Mouse (Mus musculus): Measurements from ENCODE around the gene Gpatch2.

Gpatch2 gene

GRCm38 (mm10) chr1:187244734-187245133 is 29.4 kb downstream of the Gpatch2 start:
- no peak for DNase-seq (ENCODE audit: low spot score in 2 of 2)

- DNase-seq (ENCODE audit: low spot score in 2 of 2), result no peak
Observed at GRCm38 (mm10) chr1:187250741-187251262, 35.5 kb downstream of the Gpatch2 start.

DNA sequence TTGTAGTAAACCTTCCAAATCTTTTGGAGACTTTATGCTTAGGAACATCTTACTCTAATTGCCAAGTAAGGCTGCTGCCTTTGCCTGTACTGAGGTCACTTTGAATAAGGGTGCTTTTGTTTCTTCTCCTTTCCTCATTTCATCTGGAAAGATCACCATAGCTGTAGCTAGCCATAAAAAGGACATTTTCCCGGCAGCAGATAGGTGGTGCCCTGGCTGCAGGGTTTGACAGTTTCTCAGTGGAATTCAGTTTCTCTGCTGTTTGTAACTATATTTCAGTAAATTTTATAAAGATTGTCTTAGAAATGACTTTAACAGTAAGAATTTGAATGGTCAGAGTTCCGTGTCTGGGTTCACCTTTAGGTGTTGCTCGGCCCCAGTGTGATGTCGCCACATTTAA is 43.4 kb downstream of the Gpatch2 start:
- DNase-seq (ENCODE audit: low spot score in 2 of 2), result no peak

DNA sequence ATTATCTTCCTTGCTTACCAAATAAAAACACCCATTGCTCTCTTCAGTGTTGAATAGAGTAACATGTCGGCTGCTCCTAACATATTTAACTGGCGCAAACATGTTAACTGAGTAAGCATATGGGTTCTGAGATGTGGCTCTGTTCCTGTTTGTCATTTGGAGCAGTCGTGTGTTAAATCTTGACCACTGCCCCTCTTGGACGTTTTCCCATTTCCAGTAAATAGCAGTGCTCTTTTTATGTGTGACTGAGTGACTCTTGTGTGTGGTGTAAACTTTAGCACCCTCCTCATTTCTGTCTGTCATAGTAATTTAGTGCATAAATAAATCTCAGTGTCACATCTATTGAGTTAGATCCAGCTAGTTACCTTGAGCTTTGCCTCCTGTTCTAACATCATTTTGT is 52.3 kb downstream of the Gpatch2 start:
- no peak for DNase-seq (ENCODE audit: low spot score in 2 of 2)

DNA sequence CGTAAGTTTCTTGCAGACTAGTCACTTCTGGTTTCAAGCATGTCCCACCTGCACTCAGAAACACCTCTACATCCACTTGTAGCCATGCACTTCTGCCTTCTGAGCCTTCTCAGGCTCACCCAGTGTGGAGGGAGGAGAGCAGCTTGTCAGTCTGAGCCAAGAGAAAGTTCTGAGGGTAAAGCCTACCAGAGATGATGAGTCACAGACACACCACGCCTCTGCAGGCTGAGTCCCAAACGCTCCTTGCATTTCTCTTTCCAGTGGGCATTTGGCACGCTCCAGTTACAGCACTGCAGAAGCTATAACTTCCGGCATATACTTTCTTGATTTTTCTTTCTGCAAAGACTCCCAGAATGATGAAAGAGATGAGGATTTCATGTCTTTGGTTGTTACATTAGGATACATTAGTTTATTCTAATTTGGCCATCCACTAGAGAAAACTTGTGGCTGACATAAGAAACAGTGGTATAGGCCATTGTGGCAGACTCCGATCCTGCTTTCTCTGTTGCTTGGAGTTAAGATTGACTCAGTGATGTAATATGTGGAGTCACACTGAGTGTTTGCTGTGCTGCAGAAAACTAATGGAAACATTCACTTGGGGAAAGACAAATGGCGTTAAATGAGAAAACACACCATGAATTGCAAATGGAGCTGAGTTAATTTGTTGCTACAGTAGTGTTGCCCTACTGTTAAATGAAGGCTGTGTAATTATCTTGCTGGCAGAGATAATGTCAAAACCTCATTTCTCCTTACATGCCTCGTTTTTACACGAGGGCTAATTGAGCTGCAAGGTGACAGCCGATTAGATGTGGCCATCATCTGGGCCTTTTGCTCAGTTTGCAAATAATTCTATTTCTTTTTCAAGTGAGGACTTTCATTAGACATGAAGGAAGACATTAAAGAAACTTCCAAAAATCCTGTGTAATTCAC is 55.3 kb downstream of the Gpatch2 start:
- DNase-seq (ENCODE audit: low spot score in 2 of 2), result no peak

GRCm38 (mm10) chr1:187277324-187277723 is 62.0 kb downstream of the Gpatch2 start:
- no peak for DNase-seq (ENCODE audit: low spot score in 2 of 2)

- DNase-seq (ENCODE audit: low spot score in 2 of 2), result no peak
Observed at GRCm38 (mm10) chr1:187278472-187278871, 63.2 kb downstream of the Gpatch2 start.

GRCm38 (mm10) chr1:187279776-187280175 is 64.5 kb downstream of the Gpatch2 start:
- DNase-seq (ENCODE audit: low spot score in 2 of 2), result no peak

DNA sequence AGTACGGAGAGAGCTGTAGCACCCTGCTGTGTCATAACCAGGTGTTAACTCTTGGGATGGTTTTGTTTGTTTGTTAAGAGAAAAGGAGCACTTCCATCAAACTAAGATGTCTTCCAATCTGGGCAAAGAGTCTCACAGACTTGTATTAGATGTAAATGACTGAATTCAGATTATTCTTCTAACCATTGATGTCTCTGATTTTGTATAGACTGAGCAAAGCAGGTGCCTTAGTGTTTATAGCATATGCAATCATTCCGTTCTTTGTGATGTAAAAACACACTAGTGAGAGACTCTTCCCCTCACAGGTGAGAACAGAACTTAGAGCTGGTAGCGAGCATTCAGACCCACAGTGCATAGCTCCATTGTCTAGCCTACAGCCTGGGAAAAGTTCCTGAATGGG is 67.0 kb downstream of the Gpatch2 start:
- DNase-seq (ENCODE audit: low spot score in 2 of 2), result no peak

- DNase-seq (ENCODE audit: low spot score in 2 of 2), result no peak
Observed at GRCm38 (mm10) chr1:187282804-187283203, 67.5 kb downstream of the Gpatch2 start.

DNA sequence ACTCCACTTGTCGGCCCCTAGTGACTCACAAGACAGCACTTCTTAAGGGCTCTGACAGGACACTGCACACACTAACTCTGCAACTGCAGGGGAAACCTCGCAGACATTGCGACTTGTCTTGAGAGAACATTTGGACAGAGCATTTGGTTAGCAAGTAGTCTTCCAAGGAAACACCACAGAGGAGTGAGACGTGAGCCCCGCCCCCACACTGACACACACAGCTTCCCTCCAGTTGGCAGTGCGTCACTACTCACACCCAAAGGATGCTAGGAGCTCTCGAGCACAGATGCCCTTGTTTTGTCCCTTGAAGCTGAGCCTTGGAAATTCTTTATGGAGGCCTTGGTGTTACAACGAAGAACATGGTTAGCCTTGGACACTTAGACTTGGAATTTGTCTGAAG is 70.4 kb downstream of the Gpatch2 start:
- no peak for DNase-seq (ENCODE audit: low spot score in 2 of 2)

DNA sequence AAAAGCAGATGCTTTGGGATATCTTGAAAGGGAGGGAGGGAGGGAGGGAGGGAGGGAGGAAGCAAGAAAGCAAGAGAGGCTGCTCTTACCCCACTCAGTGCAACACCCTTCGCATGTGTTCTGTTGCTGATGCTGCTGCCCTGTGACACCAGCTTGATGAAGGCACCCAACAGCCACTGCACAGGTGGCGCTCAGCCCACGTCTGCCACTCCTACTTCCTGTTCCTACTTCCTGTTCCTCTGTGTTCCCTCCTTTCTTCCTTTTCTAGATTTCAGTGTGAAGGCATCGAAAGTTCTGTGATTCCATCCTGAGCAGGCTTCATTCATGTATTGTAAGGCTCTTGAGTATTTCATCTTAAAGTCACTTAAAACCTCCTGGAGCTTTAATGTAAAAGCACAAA is 71.1 kb downstream of the Gpatch2 start:
- DNase-seq (ENCODE audit: low spot score in 2 of 2), result no peak

GRCm38 (mm10) chr1:187286924-187287323 is 71.6 kb downstream of the Gpatch2 start:
- DNase-seq (ENCODE audit: low spot score in 2 of 2), result no peak

DNA sequence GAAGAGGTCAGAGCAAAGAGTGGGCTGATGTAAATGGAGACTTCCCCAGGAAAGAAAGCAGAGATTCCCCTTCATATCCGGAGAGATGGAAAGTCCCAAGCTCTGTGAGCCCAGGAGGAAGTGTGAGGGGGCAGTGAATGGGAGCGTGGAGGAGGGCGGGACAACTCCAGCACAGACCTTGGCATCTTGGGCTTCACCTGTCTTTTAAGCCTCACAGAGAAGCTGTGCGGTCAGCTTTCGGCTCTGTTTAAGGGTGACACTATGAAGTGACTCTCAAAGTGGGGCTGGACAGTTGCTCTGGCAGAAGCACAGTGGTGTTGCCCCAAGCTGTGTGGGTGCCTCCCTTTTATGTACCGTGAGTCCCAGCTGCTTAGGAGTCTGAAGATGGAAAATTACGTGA is 74.9 kb downstream of the Gpatch2 start:
- no peak for DNase-seq (ENCODE audit: low spot score in 2 of 2)

- no peak for DNase-seq (ENCODE audit: low spot score in 2 of 2)
Observed at GRCm38 (mm10) chr1:187291480-187292394, 76.4 kb downstream of the Gpatch2 start.

- DNase-seq (ENCODE audit: low spot score in 2 of 2), result no peak
Observed at GRCm38 (mm10) chr1:187292395-187292749, 77.1 kb downstream of the Gpatch2 start.

- no peak for DNase-seq (ENCODE audit: low spot score in 2 of 2)
Observed at GRCm38 (mm10) chr1:187293233-187293632, 77.9 kb downstream of the Gpatch2 start.

DNA sequence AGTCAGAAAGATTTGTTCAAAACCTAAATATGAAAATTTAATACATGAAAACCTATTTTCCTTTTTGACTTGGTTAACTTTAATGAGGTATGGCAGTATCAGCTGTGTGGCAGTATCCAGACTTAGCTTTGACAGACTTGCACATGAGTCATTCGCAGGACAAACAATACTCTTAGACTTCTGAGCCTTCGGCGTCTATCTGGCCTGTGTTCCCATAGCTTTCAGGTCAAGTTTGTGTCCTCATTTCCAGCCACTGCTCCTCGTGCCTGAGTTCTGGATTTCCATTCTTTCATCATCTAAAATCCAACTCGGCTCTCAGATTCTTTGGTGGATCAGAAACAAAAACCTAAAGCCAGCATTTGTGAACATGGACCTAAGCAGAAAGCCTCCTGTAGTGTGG is 79.2 kb downstream of the Gpatch2 start:
- no peak for DNase-seq (ENCODE audit: low spot score in 2 of 2)

- DNase-seq (ENCODE audit: low spot score in 2 of 2), result no peak
Observed at GRCm38 (mm10) chr1:187295038-187295559, 79.8 kb downstream of the Gpatch2 start.

GRCm38 (mm10) chr1:187295711-187296110 is 80.4 kb downstream of the Gpatch2 start:
- no peak for DNase-seq (ENCODE audit: low spot score in 2 of 2)

- no peak for DNase-seq (ENCODE audit: low spot score in 2 of 2)
Observed at GRCm38 (mm10) chr1:187299236-187299635, 83.9 kb downstream of the Gpatch2 start.

- DNase-seq (ENCODE audit: low spot score in 2 of 2), result no peak
Observed at GRCm38 (mm10) chr1:187300626-187301025, 85.3 kb downstream of the Gpatch2 start.
